Mouse (Mus musculus) embryonic facial prominence, embryonic 10.5 days (tissue): ENCODE data around the gene Stip1. TPM values are rescaled to one million over a fixed set of nuclear protein-coding genes. Genes with fewer than 3 reads are reported as not detected.
A peak's percentile ranks its signal among the peaks of the same experiment; 100 is the strongest.

Experiments
- DNase-seq: peaks from one replicate; pipeline ENCODE4 v3.0.0-alpha.2; 2017; ENCODE audit warnings: low spot score
- H3K27ac ChIP-seq: fragments of 300-500 bp; sonication (generic); replicated peaks from 2 replicates; pipeline ENCODE4 v1.5.1; 2016; ENCODE audit warnings: mild to moderate bottlenecking
- H3K27me3 ChIP-seq: fragments of 300-500 bp; sonication (generic); replicated peaks from 2 replicates; pipeline ENCODE4 v1.6.1; 2016; ENCODE audit warnings: low read depth, mild to moderate bottlenecking; ENCODE audit not compliant: poor library complexity, severe bottlenecking
- H3K36me3 ChIP-seq: fragments of 300-500 bp; sonication (generic); replicated peaks from 2 replicates; pipeline ENCODE4 v1.6.1; 2016; ENCODE audit warnings: mild to moderate bottlenecking, moderate library complexity
- H3K4me1 ChIP-seq: fragments of 300-500 bp; sonication (generic); 2 replicates; pipeline ENCODE4 v1.6.1; 2016
- H3K4me3 ChIP-seq: fragments of 300-500 bp; sonication (generic); 2 replicates; pipeline ENCODE4 v1.5.1; 2016; ENCODE audit warnings: mild to moderate bottlenecking, moderate library complexity
- H3K9me3 ChIP-seq: fragments of 300-500 bp; sonication (generic); 2 replicates; pipeline ENCODE4 v1.6.1; 2016; ENCODE audit warnings: mild to moderate bottlenecking
- WGBS: fragments of 180-500 bp; shearing (Covaris S2); methylation state at CpG from one replicate; pipeline ENCODE4 v1.1.7; 2016; 5-methylcytosine and 5-hydroxymethylcytosine counted together
- polyA plus RNA-seq: library from polyadenylated mRNA; unstranded; fragments of >200 nt; fragmentation: Nextera tagmentation; extraction: Ambion mirVana; gene quantifications from 2 replicates; pipeline ENCODE4 v1.2.1, GENCODE M21; 2016

Gene Stip1
- polyA plus RNA-seq, 1 experiment from 2014 or later = 453 TPM

DNA sequence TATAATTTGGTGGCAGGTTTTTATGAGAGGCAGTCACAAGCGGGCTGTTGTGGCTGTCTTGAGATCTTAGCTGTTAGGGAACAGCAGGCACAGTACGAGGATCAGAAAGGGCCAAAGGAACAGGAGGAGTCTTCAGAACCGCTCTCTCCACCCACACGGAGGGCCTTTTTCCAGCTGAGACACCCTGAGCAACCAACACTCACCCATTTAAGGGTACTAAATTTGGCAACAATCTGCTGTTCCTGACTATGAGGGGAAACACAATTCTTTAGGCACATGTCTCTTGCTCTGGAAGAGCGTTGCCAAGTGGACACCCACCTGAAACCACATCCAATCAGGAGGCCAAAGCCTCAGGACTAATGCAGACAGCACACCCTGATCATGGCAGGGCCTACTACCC, 10.2 kb downstream of the Stip1 start:
- Histone ChIP-seq H3K9me3 (no peaks in the 10 kb centered on the region), H3K36me3 (peaks cover 99% of the 10 kb centered on the region)
- 95% methylated on average over 5 of the region's 5 CpGs for WGBS

DNA sequence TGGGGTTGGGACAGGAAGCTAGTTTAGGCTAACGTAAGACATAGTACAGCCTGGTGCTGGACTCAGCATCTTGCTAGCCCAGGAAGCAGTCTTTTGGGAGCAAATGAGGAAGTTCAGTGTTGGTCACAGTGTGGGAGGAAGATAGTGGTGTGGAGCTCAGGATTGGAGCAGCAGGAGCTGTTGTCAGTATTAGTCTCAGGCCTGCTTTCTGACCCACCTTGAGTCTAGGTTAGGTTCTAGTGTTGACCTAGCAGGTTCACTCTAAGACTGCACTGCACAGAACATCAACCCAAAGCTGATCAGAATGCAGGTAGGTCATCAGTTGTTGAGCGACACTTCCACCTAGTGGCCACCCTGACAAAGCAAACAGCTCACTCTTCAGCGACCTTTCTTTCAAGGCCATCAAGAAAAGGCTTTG, 19.5 kb downstream of the Stip1 start:
- Histone ChIP-seq H3K36me3 (peaks cover 92% of the 10 kb centered on the region), H3K4me3 (no peak overlapping the region), H3K27me3 (no peaks in the 10 kb centered on the region), H3K27ac (no peak overlapping the region), H3K9me3 (no peaks in the 10 kb centered on the region), H3K4me1 (no peaks in the 10 kb centered on the region)
- peak; percentile 37 for DNase-seq
- WGBS = 56% methylated on average over 3 of the region's 3 CpGs

More for the DNA sequence above, 10.2 kb downstream of the Stip1 start:
- Histone ChIP-seq H3K27ac (no peak overlapping the region), H3K27me3 (no peaks in the 10 kb centered on the region), H3K4me1 (no peaks in the 10 kb centered on the region), H3K4me3 (no peak overlapping the region)
- DNase-seq = no peak

DNA sequence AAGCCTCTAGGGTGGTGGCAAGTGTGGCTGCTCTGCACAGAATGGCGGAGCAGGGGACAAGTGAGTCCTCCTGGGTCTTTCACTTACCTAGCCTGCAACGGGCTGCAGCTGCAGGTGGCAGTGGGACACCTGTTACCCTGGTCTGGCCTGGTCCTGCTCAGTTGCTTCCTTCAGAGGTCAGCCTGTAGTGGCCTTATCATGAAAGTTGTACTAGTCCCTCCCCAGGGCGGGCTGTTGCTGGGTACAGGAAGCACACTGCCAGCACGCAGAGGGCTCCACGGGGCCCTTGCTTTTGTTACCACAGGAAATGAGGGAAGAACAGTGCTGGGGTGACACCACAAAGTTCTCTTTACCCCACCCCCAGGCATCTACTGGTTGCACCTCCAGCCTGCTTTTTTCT, 20.6 kb downstream of the Stip1 start, which contains the start of gene Fermt3:
Fermt3 (minus strand) TSS at position 279 of the 400 bp plus-strand sequence.
- no peaks in the 10 kb centered on the region for H3K4me1 ChIP-seq
- H3K27ac ChIP-seq = no peak within 1 kb of the TSS
- 87% methylated on average over 5 of the region's 5 CpGs for WGBS
- H3K9me3 ChIP-seq = no peaks in the 10 kb centered on the region
- DNase-seq = no peak
- no peaks in the 10 kb centered on the region for H3K27me3 ChIP-seq
- H3K4me3 ChIP-seq = no peak within 1 kb of the TSS
- H3K36me3 ChIP-seq = peaks cover 86% of the 10 kb centered on the region

DNA sequence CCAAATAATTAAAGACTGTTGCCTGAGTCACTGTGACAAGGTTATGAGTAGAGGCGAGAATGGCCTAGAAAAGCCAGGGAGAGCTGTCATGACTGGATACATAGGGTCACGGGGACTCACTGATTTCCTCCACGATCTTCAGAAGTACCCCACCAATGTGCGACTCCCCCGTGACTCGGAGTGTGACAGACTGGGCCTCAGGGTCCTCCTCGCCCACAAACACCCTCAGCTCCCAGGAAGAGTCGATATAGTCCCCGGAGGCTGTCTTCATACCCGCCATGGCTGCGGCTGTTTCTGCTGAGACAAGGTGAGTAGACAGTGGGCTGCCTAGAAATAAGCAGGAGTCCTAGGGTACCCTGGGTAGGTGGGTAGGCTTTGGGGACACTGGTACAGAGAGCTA, 21.2 kb downstream of the Stip1 start:
- no peaks in the 10 kb centered on the region for H3K9me3 ChIP-seq
- H3K4me3 ChIP-seq = no peak overlapping the region
- no peak overlapping the region for H3K27ac ChIP-seq
- no peak for DNase-seq
- no peaks in the 10 kb centered on the region for H3K4me1 ChIP-seq
- H3K27me3 ChIP-seq = no peaks in the 10 kb centered on the region
- 92% methylated on average over 11 of the region's 11 CpGs for WGBS
- H3K36me3 ChIP-seq = peaks cover 86% of the 10 kb centered on the region

- no peak overlapping the region for H3K27ac ChIP-seq
- peaks cover 84% of the 10 kb centered on the region for H3K36me3 ChIP-seq
Observed at GRCm38 (mm10) chr19:7017541-7018457, 22.0 kb downstream of the Stip1 start.

DNA sequence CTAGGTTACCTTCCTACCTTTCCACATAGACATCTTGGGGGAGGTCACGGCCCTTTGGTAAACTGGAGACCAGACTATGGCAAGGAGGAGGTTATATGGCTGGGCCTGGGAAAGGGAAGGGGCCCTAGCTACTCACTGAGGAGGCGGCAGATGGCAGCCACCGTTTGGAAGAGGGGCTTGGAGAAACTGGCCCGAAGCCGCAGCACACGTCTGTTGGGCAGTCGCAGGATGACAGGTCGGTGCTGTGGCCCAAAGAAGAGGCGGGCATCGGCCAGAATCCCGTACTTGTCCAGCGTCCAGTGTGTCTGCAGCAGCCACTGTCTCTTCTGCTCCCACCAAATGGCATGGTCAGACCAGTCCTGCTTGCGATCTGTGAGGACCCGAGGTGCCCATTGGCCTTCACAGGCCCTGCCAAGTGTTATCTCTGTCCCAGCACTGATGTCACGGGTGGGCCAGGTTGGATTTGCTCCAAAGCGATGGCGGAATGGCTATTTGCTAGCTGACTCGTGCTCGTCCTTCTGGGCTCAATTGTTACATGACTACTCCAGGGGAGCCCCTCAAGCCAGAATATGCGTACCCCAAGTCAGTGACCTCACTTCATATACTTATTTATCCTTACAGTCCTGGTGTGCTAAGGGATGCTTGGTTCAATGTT, 25.2 kb downstream of the Stip1 start:
- WGBS = 89% methylated on average over 20 of the region's 20 CpGs
- Histone ChIP-seq H3K4me1 (no peaks in the 10 kb centered on the region), H3K4me3 (no peak overlapping the region), H3K27ac (no peak overlapping the region), H3K27me3 (no peaks in the 10 kb centered on the region), H3K9me3 (no peaks in the 10 kb centered on the region), H3K36me3 (peaks cover 55% of the 10 kb centered on the region)
- DNase-seq = no peak

More at GRCm38 (mm10) chr19:7017541-7018457, 22.0 kb downstream of the Stip1 start:
- DNase-seq = no peak
- Histone ChIP-seq H3K9me3 (no peaks in the 10 kb centered on the region), H3K4me3 (no peak overlapping the region), H3K4me1 (no peaks in the 10 kb centered on the region), H3K27me3 (no peaks in the 10 kb centered on the region)
- 89% methylated on average over 12 of the region's 12 CpGs for WGBS

DNA sequence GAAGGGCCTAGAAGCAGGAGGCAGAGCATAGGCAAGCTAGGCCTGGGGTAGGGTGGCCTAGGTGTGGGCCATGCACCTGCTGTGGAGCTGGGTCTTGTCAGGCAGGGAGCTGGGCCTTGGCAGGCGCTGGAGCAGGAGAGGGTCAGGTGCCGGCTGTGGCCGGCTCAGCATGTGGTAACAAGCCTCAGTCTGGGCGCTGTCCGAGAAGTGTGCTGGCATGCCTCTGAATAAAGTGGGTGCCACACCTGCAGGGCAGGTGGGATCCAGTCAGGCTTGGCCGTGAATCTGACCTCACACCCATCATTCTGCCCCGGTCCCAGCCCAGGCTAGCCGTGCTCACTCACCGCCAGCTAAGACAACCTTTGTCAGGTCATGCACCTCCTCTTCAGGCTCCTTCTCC, 25.8 kb downstream of the Stip1 start:
- no peak for DNase-seq
- WGBS = 88% methylated on average over 9 of the region's 9 CpGs
- Histone ChIP-seq H3K9me3 (no peaks in the 10 kb centered on the region), H3K27ac (no peak overlapping the region), H3K36me3 (peaks cover 49% of the 10 kb centered on the region), H3K4me3 (no peak overlapping the region), H3K4me1 (no peaks in the 10 kb centered on the region), H3K27me3 (no peaks in the 10 kb centered on the region)

- Histone ChIP-seq H3K27me3 (no peaks in the 10 kb centered on the region), H3K27ac (no peak overlapping the region), H3K36me3 (peaks cover 33% of the 10 kb centered on the region), H3K4me1 (no peaks in the 10 kb centered on the region), H3K9me3 (no peaks in the 10 kb centered on the region), H3K4me3 (no peak overlapping the region)
- DNase-seq = no peak
- 80% methylated on average over 4 of the region's 4 CpGs for WGBS
Observed at GRCm38 (mm10) chr19:7012426-7012825, 27.3 kb downstream of the Stip1 start.

DNA sequence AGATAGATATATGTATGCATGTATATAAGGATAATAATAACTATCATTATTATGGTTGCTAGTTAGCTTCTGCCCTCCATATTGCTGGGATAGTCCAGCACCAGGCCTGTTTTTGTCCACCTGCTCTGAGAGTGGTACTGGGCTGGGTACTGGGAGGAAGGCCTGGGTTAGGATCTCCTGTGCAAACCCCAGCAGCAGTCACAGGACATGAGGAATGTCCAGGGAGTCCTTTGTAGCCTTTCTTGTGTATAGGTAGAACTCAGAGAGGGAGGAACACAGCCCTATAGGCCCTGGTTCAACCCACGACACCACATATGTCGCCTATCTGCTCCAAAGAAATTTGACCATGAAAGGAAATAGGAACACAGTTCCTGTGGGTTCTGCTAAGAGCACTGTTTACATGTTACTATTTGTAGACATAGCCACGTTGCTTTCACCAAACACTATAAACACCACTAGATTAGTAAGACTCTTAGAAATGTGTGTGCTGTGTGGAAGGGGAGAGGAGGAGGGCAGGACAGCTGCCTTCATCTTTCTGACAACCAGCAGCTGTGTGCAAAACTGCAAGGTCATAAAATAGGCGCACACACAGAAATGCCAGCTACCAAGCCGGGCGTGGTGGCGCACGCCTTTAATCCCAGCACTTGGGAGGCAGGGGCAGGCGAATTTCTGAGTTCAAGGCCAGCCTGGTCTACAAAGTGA, 32.7 kb downstream of the Stip1 start:
- WGBS = 89% methylated on average over 9 of the region's 9 CpGs
- Histone ChIP-seq H3K4me3 (no peak overlapping the region), H3K9me3 (no peaks in the 10 kb centered on the region), H3K27ac (no peak overlapping the region), H3K27me3 (no peaks in the 10 kb centered on the region), H3K4me1 (no peaks in the 10 kb centered on the region), H3K36me3 (peaks cover 8% of the 10 kb centered on the region)
- DNase-seq = no peak

DNA sequence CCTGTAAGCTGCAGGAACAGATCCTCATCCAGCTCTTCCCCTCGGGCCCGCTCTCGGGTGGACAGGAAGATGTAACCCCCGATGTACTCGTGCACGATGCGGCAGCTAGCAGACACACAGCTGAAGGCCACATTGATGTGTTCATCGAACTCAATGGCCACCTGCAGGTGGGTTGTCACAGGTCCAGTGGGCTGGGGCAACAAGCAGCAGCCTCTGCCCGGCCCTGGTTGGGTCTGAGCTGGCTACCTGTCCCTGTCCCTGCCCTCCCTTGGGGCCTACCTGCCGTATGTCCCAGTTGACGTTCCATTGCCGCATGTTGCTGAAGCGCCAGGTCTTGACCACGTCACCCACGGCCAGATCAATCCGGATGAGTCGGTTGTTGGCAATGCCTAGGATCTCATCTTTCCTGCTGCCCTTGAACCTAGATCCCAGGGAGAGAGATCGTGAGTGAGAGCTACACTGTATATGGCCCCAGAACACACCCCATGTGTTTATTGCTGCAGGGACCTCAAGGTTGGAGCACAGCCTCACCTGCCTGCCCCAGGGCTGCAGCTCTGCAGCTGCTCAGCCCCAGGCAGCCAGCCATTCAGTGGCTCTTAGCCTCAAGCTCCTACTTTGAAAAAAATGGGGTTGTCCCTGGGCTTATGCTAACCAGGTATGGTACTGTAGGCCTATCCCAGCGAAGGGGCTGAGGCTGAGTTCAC, 40.3 kb downstream of the Stip1 start:
- peaks cover 30% of the 10 kb centered on the region for H3K4me1 ChIP-seq
- DNase-seq = no peak
- peaks cover 46% of the 10 kb centered on the region for H3K36me3 ChIP-seq
- no peaks in the 10 kb centered on the region for H3K9me3 ChIP-seq
- H3K27ac ChIP-seq = no peak overlapping the region
- H3K27me3 ChIP-seq = no peaks in the 10 kb centered on the region
- WGBS = 93% methylated on average over 19 of the region's 19 CpGs
- no peak overlapping the region; the same call in 1 of the 2 replicates for H3K4me3 ChIP-seq

DNA sequence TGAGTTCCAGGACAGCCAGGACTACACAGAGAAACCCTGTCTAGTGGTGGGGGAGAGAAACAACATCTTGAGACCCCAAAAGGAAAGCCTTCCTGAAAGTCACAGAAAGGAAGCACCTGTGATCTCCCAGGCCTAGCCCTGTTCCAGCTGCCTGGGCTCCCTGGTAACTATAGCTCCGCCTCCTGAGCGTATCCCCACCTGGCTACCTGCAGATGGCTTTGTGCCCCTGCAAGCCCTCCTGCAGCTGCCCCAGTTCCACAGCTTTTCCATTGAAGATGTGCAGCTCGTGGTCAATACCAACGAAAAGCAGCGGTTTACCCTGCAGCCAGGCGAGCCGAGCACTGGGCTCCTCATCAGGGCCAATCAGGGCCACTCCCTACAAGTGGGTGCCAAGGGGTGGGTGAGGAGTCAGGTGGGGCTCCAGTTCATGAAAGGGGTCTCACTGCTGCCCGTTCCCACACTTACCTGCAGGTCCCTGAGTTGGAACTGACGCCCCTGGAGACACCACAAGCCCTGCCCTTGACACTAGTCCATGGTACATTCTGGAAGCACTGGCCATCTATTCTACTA, 42.0 kb downstream of the Stip1 start:
- DNase-seq = no peak
- WGBS = 81% methylated on average over 9 of the region's 9 CpGs
- H3K27ac ChIP-seq = no peak overlapping the region

DNA sequence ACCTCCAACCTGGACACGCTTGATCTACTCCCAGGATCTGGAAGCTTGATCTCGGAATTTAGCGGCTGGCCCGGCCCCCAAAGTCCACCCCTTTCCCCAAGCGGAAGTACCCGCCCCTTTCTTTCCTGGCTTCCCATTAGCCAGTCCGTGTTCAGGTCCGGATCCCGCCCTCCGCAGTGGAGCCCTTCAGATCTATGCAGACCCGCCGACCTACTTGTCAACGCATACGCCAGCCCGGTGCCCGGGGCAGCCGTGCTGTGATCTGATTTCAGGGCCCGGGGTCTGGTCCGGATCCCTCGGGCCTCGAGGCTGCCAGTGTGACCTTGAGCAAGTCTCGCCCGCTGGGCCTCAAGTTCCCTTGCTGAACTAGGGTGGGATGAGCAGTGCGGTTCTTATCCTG, 43.8 kb downstream of the Stip1 start, which contains the start of the genes Nudt22 and Trpt1:
Nudt22 (minus strand) TSS at position 112 of the 400 bp plus-strand sequence.
Trpt1 (plus strand) TSS at position 126 of the 400 bp plus-strand sequence.
- H3K36me3 ChIP-seq = peaks cover 32% of the 10 kb centered on the region
- no peaks in the 10 kb centered on the region for H3K27me3 ChIP-seq
- under 1% methylated on average over 24 of the region's 24 CpGs for WGBS
- peak within 1 kb of the TSS; percentile 85 for H3K27ac ChIP-seq
- H3K4me3 ChIP-seq = peak within 1 kb of the TSS; percentile 71
- no peaks in the 10 kb centered on the region for H3K9me3 ChIP-seq
- peaks cover 56% of the 10 kb centered on the region for H3K4me1 ChIP-seq
- DNase-seq = peak; percentile 92

More for the DNA sequence above, 42.0 kb downstream of the Stip1 start:
- H3K36me3 ChIP-seq = peaks cover 46% of the 10 kb centered on the region
- peak overlapping the region; percentile 71; the same call in 1 of the 2 replicates for H3K4me3 ChIP-seq
- no peaks in the 10 kb centered on the region for H3K27me3 ChIP-seq
- peaks cover 43% of the 10 kb centered on the region for H3K4me1 ChIP-seq
- H3K9me3 ChIP-seq = no peaks in the 10 kb centered on the region
